Mouse (Mus musculus): ENCODE data around the gene Nrbf2. TPM values are rescaled to one million over a fixed set of nuclear protein-coding genes. Genes with fewer than 3 reads are reported as not detected.

The Nrbf2 gene
- polyA plus RNA-seq, 1 experiment = 16.8 TPM

GRCm38 (mm10) chr10:67321396-67321795 is 36.3 kb upstream of the Nrbf2 start:
- no peak overlapping the region for H3K4me3 ChIP-seq
- H3ac ChIP-seq (ENCODE audit: control insufficient read depth, insufficient read length) = no peak overlapping the region
- H3K79me2 ChIP-seq (ENCODE audit: control insufficient read depth, insufficient read depth) = no peaks in the 10 kb centered on the region
- TF ChIP-seq POLR2AphosphoS2 (IDR thresholded peaks at IDR 0.05; ENCODE audit: insufficient read length, low read depth) (no peak), E2F4 (IDR thresholded peaks at IDR 0.05; ENCODE audit: insufficient read depth) (no peak), TCF12 (IDR thresholded peaks at IDR 0.05; ENCODE audit: insufficient read depth, poor library complexity, severe bottlenecking) (no peak), SRF (IDR thresholded peaks at IDR 0.05; ENCODE audit: control insufficient read depth, insufficient read length, low read depth) (no peak)
- no peaks in the 10 kb centered on the region for H3K36me3 ChIP-seq (ENCODE audit: control insufficient read depth, insufficient read depth)
- no peaks in the 10 kb centered on the region for H3K27me3 ChIP-seq (ENCODE audit: control insufficient read depth, insufficient read depth, insufficient read length)
- no peak overlapping the region for H3K4me2 ChIP-seq (ENCODE audit: low read depth)

- Histone ChIP-seq H3K4me2 (ENCODE audit: low read depth) (no peak overlapping the region), H3ac (ENCODE audit: control insufficient read depth, insufficient read length) (no peak overlapping the region), H3K36me3 (ENCODE audit: control insufficient read depth, insufficient read depth) (no peaks in the 10 kb centered on the region), H3K27me3 (ENCODE audit: control insufficient read depth, insufficient read depth, insufficient read length) (no peaks in the 10 kb centered on the region), H3K4me3 (no peak overlapping the region), H3K79me2 (ENCODE audit: control insufficient read depth, insufficient read depth) (no peaks in the 10 kb centered on the region)
- TF ChIP-seq E2F4 (IDR thresholded peaks at IDR 0.05; ENCODE audit: insufficient read depth) (no peak), MYOD1 (IDR thresholded peaks at IDR 0.05; ENCODE audit: control insufficient read depth in 1 of 3, insufficient read length in 2 of 3, low read depth in 2 of 3) (no peak), POLR2AphosphoS2 (IDR thresholded peaks at IDR 0.05; ENCODE audit: insufficient read length, low read depth) (no peak)
Measured at GRCm38 (mm10) chr10:67320207-67320859, 35.2 kb upstream of the Nrbf2 start.

DNA sequence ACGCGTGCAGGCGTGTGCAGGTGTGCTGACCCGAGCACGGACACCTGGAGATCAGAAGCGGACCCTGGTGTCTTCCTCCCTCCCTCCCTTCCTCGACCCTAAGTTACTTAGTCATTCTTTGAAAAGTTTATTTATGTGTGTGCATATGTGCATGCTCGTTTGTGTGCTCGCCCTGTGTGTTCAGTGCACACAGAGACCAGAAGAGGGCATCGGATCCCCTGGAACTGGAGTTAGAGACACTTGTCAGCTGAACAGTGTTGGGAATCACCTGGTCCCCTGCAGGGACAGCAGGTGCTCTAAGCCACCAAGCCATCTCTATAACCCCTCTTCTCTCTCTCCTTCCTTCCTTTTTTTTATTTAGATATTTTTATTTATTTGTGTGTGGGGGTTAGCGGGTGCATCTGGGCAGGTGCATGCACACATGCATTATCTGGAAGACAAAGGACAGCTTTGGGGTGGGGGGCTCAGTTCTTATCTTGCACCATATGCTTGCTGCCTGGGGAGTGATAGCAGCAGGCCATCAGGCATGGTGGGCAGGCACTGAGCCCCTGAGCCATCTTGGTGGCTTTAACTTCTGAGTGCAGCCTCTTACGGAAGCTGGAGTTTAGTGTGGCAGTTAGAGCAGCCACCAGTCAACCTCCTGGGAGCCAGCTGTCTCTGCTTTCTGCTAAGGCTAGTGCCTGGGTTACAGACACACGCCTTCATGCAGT is 34.1 kb upstream of the Nrbf2 start:
- Histone ChIP-seq H3K79me2 (ENCODE audit: control insufficient read depth, insufficient read depth) (no peaks in the 10 kb centered on the region), H3K27me3 (ENCODE audit: control insufficient read depth, insufficient read depth, insufficient read length) (no peaks in the 10 kb centered on the region), H3K4me2 (ENCODE audit: low read depth) (no peak overlapping the region), H3K4me3 (no peak overlapping the region), H3K36me3 (ENCODE audit: control insufficient read depth, insufficient read depth) (no peaks in the 10 kb centered on the region), H3ac (ENCODE audit: control insufficient read depth, insufficient read length) (no peak overlapping the region)
- no peak for TF ChIP-seq TCF12 (IDR thresholded peaks at IDR 0.05; ENCODE audit: insufficient read depth, poor library complexity, severe bottlenecking)
- no peak for TF ChIP-seq TCF3 (IDR thresholded peaks at IDR 0.05; ENCODE audit: insufficient read length, low read depth)
- TF ChIP-seq POLR2A (IDR thresholded peaks at IDR 0.05; ENCODE audit: insufficient read length, low read depth) = no peak
- TF ChIP-seq CEBPB (IDR thresholded peaks at IDR 0.05; ENCODE audit: insufficient read depth, poor library complexity, severe bottlenecking) = no peak
- TF ChIP-seq E2F4 (IDR thresholded peaks at IDR 0.05; ENCODE audit: insufficient read depth) = no peak
- no peak for TF ChIP-seq MYOD1 (IDR thresholded peaks at IDR 0.05; ENCODE audit: control insufficient read depth in 1 of 3, insufficient read length in 2 of 3, low read depth in 2 of 3)
- no peak for TF ChIP-seq REST (IDR thresholded peaks at IDR 0.05; ENCODE audit: insufficient read depth, insufficient read length)
- TF ChIP-seq USF1 (IDR thresholded peaks at IDR 0.05; ENCODE audit: low read depth) = no peak
- TF ChIP-seq POLR2AphosphoS2 (IDR thresholded peaks at IDR 0.05; ENCODE audit: insufficient read length, low read depth) = no peak
- TF ChIP-seq MYOG (IDR thresholded peaks at IDR 0.05; ENCODE audit: control insufficient read depth in 1 of 3, insufficient read depth in 1 of 3, insufficient read length in 2 of 3, low read depth in 2 of 3) = no peak
- TF ChIP-seq SRF (IDR thresholded peaks at IDR 0.05; ENCODE audit: control insufficient read depth, insufficient read length, low read depth) = no peak
- no peak for TF ChIP-seq MAX (IDR thresholded peaks at IDR 0.05; ENCODE audit: low read depth)

DNA sequence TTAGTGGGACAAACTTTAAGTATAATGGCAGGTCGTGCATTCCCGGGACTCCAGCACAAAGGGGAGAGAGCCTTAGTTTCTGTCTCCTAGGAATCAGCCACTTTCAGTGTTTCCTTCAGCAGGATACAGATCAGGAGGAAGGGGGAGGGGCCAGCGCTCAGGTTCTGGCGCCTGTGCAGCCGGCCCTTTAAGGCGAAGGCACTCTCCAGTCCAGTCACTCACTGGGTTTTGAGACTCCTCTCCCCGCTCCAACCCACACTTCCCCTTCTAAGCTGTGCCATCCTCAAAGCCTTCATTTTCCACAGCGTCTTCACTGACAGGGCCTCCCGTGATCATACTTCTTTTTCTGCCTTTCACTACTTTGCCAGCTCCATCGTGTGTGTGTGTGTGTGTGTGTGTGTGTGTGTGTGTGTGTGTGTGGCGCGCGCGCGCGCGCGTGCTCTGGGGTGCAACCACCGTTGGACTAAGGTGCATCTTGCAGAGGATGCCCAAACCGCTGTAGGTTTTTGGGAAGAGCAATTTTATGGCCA is 32.9 kb upstream of the Nrbf2 start:
- no peaks in the 10 kb centered on the region for H3K27me3 ChIP-seq (ENCODE audit: control insufficient read depth, insufficient read depth, insufficient read length)
- H3K4me2 ChIP-seq (ENCODE audit: low read depth) = no peak overlapping the region
- H3K4me3 ChIP-seq = no peak overlapping the region
- H3K36me3 ChIP-seq (ENCODE audit: control insufficient read depth, insufficient read depth) = no peaks in the 10 kb centered on the region
- TF ChIP-seq SRF (IDR thresholded peaks at IDR 0.05; ENCODE audit: control insufficient read depth, insufficient read length, low read depth) = no peak
- no peak for TF ChIP-seq TCF12 (IDR thresholded peaks at IDR 0.05; ENCODE audit: insufficient read depth, poor library complexity, severe bottlenecking)
- no peak for TF ChIP-seq CEBPB (IDR thresholded peaks at IDR 0.05; ENCODE audit: insufficient read depth, poor library complexity, severe bottlenecking)
- TF ChIP-seq POLR2AphosphoS2 (IDR thresholded peaks at IDR 0.05; ENCODE audit: insufficient read length, low read depth) = no peak
- no peak for TF ChIP-seq E2F4 (IDR thresholded peaks at IDR 0.05; ENCODE audit: insufficient read depth)
- TF ChIP-seq REST (IDR thresholded peaks at IDR 0.05; ENCODE audit: insufficient read depth, insufficient read length) = no peak
- TF ChIP-seq MAX (IDR thresholded peaks at IDR 0.05; ENCODE audit: low read depth) = no peak
- no peak for TF ChIP-seq MYOD1 (IDR thresholded peaks at IDR 0.05; ENCODE audit: control insufficient read depth in 1 of 3, insufficient read length in 2 of 3, low read depth in 2 of 3)
- no peak for TF ChIP-seq POLR2A (IDR thresholded peaks at IDR 0.05; ENCODE audit: insufficient read length, low read depth)
- no peak for TF ChIP-seq TCF3 (IDR thresholded peaks at IDR 0.05; ENCODE audit: insufficient read length, low read depth)
- TF ChIP-seq USF1 (IDR thresholded peaks at IDR 0.05; ENCODE audit: low read depth) = no peak
- TF ChIP-seq MYOG (IDR thresholded peaks at IDR 0.05; ENCODE audit: control insufficient read depth in 1 of 3, insufficient read depth in 1 of 3, insufficient read length in 2 of 3, low read depth in 2 of 3) = no peak
- H3ac ChIP-seq (ENCODE audit: control insufficient read depth, insufficient read length) = no peak overlapping the region
- H3K79me2 ChIP-seq (ENCODE audit: control insufficient read depth, insufficient read depth) = no peaks in the 10 kb centered on the region

All from myocyte (in vitro differentiated cells).